Mouse (Mus musculus): ENCODE results near the gene Sh3pxd2b.

DNA sequence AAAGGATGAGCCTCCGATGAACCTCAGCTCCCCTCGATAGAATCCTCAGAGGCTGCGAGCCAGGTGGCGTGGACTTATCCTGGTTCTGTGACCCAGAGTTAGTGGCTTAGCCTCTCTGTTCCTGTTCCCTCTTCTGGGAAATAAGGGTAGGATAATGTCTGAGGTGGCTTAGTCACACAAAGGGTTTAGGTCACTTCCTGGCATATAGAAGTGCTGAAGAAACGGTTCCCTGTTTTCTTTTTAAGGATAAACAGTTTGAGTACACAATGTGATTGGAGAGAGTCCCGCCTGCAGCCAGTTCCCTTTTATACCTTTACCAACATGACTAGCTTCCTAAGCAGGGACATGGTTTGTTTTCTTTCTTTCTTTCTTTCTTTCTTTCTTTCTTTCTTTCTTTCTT lies 10.8 kb downstream of the Sh3pxd2b start:
- TF ChIP-seq CTCF (IDR thresholded peaks at IDR 0.05; ENCODE audit: low read depth), result no peak
- 0 out of 2 replicates have a peak, but pooled peaks have one; percentile 25 for TF ChIP-seq EP300 (IDR thresholded peaks at IDR 0.05; ENCODE audit: low read depth)
